Mouse (Mus musculus) liver, adult 2 months (tissue): ENCODE measurements around the gene Fancg.

Experiments
- CTCF ChIP-seq: fragments of 200-500 bp; IDR thresholded peaks from 2 replicates; pipeline ENCODE4 v1.5.1; 2011; ENCODE audit warnings: low read depth, low read length, control low read depth
- POLR2A ChIP-seq: fragments of 200-500 bp; IDR thresholded peaks from 2 replicates; pipeline ENCODE4 v1.6.1; 2011; ENCODE audit warnings: low read length, control low read depth; ENCODE audit not compliant: insufficient read depth; ENCODE audit errors: extremely low read depth

- TF ChIP-seq CTCF, result no peak
- TF ChIP-seq POLR2A, result no peak
Measured at GRCm38 (mm10) chr4:43018156-43018555, 7.8 kb upstream of the Fancg start.
